Mouse (Mus musculus): ENCODE results near the gene Pom121l2. TPM values are rescaled to one million over a fixed set of nuclear protein-coding genes. Genes with fewer than 3 reads are reported as not detected.

The Pom121l2 gene
- not detected for polyA plus RNA-seq (2017; shearing (Covaris generic))

- ATAC-seq = peak; percentile 45
Observed at GRCm38 (mm10) chr13:21980981-21981802, at the start of gene Pom121l2. Pom121l2 (plus strand) TSS chr13:21981194.

GRCm38 (mm10) chr13:21931740-21932139 lies 49.3 kb upstream of the Pom121l2 start:
- ATAC-seq = no peak

DNA sequence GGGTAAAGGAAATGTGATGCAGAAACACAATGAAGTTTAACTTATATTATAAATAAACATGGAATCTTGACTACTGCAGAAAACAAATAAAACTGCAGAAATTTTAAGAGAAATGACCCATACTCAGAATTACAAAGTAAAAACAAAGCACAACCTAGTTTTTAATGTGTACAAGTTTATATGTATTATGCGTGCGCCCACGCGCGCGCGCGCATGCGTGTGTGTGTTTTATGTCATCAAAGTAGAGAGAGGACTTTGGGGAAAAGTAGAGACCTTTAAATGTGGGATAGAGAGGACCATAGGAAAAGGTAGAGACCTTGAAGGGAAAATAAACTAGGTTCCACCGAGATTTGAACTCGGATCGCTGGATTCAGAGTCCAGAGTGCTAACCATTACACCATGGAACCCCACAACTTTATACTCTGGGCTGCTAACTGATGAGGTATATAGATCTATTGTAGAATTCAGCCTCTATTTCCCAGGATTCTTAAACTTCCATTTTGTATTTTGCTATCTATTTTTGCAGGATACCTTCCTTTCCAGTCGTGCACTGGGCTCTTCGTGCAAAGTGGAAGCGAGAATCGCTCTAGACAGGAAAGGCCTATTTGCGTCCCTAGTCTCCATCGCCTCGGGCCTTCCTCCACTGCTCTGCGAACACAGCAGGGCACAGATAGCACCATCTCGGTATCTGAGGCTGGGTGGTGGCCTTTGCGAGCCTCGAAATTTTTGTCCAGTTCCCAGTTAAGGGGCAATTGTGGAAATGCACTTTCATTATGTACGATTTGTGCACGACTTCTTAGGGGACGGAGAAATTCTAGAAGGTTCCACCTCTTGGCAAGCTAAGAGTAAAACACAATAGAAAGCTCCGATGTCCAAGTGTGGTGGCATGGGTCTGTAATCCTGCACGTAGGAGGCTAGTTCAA lies 47.1 kb upstream of the Pom121l2 start:
- no peak for ATAC-seq

DNA sequence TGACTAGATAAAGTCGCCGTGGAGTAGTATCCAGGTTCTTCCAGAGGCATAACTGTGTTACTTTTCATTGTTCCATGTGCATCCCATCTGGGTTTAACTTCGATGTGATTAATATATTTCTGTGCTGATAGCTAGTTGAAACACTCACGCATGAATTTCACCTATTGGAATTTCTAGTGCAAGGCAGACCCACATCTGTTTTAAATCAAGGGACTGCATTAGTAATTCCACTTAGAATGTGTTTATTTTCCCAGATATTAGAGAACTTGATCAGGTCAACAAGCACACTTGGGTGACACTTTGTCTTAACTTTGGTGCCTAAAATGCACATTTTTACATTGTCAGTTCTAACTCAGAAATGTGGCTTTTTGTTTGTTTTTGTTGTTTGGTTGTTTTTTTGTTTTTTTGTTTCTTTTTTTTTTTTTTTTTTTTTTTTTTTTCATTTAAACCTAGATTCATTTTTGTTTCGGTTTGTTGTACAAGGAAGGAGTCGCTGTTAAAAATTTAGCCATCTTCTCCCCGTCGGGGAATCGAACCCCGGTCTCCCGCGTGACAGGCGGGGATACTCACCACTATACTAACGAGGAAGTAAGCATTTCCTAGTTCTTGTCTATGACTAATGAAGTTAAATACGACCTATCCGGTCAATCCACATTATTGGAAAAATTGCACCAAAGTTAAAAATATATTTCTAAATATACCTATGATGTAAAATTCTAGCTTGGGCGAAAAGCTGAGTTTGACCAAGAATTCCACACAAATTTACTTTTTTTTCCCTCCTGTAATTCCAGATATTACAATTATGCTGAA lies 45.8 kb upstream of the Pom121l2 start:
- peak; percentile 40 for ATAC-seq

GRCm38 (mm10) chr13:21935833-21936232 lies 45.2 kb upstream of the Pom121l2 start:
- no peak for ATAC-seq

GRCm38 (mm10) chr13:21936968-21937367 lies 44.0 kb upstream of the Pom121l2 start:
- ATAC-seq = no peak

DNA sequence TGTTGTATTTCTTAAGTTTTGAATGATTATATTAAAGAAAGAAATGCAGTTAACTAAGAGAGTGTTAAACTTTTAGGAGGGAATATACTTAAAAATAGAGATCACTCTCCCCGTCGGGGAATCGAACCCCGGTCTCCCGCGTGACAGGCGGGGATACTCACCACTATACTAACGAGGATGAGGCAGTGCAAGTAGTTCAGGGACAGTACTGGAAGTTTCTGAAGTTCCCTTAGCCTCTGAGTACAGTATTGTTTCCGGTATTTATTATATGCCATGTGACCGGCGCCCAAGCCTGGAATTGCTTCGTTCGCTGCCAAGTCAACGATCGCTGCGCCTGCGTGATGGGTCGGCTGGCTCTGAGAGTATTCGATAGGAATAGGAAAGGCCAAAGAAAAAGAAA lies 40.8 kb upstream of the Pom121l2 start:
- peak; percentile 77 for ATAC-seq

GRCm38 (mm10) chr13:21940811-21941321 lies 40.1 kb upstream of the Pom121l2 start:
- ATAC-seq = peak; percentile 51

DNA sequence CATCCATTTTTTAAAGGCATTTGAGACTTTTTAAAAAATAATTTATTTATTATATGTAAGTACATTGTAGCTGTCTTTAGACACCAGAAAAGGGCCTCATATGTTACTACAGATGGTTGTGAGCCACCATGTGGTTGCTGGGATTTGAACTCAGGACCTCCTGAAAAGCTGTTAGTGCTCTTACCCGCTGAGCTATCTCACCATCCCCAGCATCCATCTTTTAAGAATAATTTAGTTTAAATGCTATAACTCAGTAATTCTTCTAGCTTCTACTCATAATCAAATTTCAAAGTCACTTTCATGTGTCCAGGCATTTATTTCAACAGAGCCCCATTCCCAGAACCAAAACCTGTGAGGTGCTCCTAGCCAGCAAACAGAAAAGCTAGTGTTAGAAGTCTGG lies 37.4 kb upstream of the Pom121l2 start:
- ATAC-seq = no peak

DNA sequence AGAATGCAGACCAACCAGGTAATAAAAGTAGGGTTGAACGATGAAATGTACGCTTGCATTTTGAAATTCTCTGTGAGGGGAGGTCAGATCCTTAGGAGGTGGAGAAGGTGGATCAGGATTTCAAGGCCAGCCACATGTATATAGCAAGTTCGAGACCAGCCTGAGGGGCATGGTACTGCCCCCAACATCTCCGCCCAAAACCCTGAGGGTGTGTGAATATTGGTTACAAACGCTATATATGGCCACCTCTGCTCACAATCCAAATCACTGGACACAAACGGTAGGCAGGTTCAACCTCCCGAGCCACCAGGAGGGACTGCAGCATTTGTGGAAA lies 36.4 kb upstream of the Pom121l2 start:
- ATAC-seq = no peak

DNA sequence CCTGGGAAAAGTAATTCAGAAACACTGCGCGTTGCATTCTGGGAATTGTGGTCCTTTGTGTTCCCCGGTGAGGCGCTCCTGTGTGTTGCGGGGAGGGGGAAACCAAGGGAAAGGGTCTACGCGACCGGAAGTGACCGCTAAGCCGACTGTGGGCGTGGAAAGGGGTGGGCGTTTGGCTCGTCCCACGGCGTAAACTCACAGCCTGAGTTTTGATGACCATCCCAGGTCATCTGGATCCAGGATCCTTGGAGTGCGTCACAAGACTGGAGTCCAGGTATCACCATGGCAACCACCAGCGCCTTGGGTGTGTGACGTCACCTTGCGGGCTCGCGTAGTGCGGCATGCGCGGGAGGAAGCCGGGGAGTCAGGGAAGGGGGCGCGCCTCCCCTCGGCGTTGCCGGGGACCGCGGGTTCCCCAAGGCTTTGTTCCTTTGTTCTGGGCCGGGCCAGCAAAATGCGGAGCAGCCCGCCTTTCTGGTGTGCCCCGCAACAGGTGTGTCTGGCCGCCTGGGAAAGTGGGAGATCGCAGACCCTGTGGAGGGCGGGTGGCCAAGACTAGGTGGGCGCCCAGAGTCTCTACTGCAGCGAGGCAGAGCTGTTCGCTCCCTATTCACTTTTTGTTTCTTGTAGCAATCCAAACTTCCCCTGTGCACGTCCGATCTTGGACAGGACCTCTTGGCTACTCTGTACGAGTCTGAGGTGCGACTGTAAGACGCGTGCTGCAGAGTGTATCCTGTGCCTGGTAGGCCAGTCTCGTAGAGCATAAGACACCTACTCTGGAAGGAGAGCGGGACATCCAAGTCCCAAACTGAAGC lies 35.9 kb upstream of the Pom121l2 start, which contains the start of gene Zfp184:
Gene Zfp184 (plus strand): TSS at position 169 of the 815 bp plus-strand sequence.
- ATAC-seq = peak; percentile 61

DNA sequence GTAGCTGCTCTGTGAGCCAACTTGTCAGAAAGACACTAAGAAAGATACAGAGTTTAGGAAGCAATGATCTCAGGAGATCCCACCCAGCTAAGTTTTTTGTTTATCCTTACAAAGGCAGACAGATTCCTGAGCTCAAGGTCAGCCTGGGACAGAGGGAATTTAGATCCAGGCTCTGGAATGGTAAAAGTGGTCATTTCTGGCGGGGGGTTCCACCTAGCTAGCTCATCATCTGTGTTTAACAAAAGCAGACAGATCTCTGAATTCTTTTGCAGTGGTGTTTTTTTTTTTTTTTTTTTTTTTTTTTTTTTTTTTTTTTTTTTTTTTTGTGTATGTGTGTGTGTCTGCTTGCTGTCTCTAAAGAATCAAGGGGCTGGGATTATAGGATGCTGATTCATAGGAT lies 11.7 kb upstream of the Pom121l2 start:
- no peak for ATAC-seq

- ATAC-seq = no peak
Observed at GRCm38 (mm10) chr13:21969816-21970215, 11.2 kb upstream of the Pom121l2 start.

DNA sequence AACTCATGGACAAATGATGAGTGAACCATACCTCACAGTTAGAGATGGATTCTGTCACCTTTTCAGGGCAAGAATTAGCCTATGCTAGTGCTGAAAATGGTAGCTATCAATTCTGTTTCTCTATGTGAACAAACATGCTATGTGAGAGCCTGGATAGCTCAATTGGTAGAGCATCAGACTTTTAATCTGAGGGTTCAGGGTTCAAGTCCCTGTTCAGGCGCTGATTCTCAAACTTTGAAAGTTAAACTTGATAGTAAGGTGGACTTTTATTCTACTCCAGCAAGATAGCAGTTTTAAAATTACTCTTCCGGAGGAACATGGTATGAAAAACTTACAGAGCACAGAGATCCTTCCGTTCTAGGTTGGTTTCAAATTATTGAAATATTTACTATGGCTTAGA lies 9.4 kb upstream of the Pom121l2 start:
- ATAC-seq = no peak

DNA sequence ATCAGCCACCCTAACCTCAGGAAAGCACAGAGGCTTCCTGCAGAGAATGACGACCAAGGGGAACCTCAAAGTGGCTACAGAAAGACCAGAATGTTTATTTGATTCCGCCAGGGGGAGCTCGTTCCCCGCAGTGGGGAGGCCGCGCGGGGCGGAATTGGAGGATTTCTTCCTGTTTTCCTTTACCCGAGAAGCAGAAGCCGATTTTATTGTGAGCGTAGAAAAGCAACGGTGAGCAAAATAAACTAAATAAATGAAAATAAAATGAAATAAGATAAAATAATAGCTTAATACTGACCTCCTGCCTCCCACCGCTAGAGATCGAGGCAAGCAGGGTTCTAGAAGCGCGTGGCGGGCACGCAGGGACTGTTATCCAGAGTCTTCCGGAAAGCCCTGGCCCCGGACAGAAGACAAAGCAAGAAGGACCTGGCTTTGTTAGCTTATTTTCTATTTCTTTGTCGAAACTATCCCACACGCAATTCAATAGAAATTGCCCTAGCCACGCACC lies 6.7 kb upstream of the Pom121l2 start:
- ATAC-seq = peak; percentile 74

DNA sequence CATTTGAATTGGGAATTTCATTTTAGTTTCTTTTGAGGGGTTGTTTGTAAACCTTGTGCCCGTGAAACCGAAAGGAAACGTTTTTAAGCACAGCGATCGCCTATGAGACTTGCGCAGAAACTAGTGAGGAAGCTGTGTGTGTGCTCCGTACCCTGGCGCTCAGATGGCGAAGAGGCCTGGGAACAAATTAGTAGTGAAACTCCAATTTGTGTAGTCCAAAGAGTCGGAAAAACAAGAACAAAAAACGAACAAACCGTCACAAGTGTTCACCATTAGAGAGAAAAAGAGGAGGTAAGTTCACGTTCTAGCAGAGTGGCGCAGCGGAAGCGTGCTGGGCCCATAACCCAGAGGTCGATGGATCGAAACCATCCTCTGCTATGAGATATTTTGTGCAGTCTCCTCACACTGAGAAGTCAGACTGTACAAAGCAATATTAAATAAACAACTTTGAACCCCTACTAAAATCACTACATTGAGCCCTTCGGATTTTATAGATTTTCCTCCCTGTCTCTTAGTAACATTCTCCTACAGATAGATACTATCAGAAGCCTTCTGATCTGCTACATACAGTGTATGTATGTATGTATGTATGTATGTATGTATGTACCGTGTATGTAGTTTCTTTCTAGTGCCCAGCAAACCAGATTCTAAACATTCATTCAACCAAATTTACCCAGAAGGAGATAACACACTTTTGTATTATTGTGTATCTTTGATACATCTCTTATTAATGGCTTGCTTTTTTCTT lies 6.1 kb upstream of the Pom121l2 start:
- ATAC-seq = peak; percentile 82

GRCm38 (mm10) chr13:21981803-21982193 lies 804 bp downstream of the Pom121l2 start:
- no peak for ATAC-seq

- ATAC-seq = no peak
Observed at GRCm38 (mm10) chr13:21984486-21984885, 3.5 kb downstream of the Pom121l2 start.

DNA sequence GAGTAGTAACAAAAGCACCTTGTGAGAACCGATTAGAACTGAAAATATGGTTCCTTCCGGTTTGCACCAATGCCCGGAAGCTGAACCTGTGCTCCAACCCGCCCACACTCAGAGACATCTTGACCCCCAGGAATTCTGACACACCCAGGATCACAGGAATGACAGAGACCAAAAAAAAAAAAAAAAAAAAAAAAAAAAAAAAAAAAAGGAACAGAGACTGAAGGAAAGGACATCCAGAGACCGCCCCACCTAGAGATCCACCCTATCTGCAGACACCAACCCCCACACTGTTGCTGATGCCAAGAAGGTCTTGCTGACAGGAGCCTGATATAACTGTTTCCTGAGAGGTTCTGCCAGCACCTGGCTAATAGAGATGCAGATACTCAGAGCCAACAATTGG lies 11.6 kb downstream of the Pom121l2 start:
- no peak for ATAC-seq

GRCm38 (mm10) chr13:21993957-21994738 lies 13.2 kb downstream of the Pom121l2 start:
- ATAC-seq = no peak

Measured in CD4-positive, CD25-positive, alpha-beta regulatory T cell, adult 4 months (primary cell).